Mouse (Mus musculus) gastrocnemius, postnatal 36 days (tissue): ENCODE measurements at regions not wholly inside any gene's neighbourhood (a gene's known extent, or its start where the extent isn't known, plus 50 kb on each side); places are given as distances from the start of the nearest gene placed in this dataset.

Experiments used
- DNase-seq, 2 experiments: peaks; one replicate each; pipeline ENCODE4 v3.0.0; 2022
- intact Hi-C: fragments of 180-260 bp; cut with DNase I; formaldehyde crosslinking; loops from one replicate; pipeline ENCODE4 v1.15.1; 2025

DNA sequence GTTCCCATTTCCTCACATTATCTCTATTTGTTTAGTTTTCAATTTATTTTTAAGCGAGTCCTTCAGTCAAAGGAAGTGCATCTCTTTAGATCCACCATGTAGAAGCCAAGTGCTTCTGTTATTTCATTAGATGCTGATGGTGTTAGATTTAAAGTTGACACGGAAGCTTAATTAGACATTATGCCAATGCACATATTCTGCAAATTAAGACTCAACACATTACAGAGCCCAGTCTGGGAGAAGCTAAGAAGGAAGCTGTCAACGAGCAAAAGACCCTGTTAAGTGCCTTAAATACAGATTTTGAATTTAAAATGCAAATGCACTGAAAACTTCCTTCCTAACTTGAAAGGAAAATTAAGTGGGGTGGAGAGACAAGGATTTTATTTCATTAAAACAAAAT is 461.6 kb downstream of the Nuf2 start:
- intact Hi-C loops: no loop called here

GRCm38 (mm10) chr1:169066795-169067194 is 464.5 kb downstream of the Nuf2 start:
- intact Hi-C loops: no loop called here
- no peak for DNase-seq

More for the DNA sequence above, 461.6 kb downstream of the Nuf2 start:
- no peak for DNase-seq

DNA sequence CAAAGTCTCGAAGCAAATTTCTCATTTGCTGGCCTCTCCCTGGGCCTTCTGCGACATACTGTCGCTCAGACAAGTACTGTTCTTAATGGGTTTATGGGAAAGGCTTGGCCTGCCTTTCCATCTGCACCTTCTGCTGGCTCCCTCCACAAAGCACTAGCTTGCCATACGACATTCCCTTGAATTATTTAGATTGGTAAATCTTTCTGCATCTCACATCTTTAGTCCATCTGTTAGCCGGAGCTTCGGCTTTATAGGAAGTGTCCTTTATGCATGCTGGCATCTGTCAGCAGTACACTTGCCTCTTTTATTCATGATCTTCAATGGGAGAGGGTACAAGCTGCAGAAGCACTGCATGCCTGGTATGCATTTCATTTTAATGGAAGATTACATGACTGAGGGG is 470.6 kb downstream of the Nuf2 start:
- no peak for DNase-seq
- intact Hi-C loops: no loop called here

DNA sequence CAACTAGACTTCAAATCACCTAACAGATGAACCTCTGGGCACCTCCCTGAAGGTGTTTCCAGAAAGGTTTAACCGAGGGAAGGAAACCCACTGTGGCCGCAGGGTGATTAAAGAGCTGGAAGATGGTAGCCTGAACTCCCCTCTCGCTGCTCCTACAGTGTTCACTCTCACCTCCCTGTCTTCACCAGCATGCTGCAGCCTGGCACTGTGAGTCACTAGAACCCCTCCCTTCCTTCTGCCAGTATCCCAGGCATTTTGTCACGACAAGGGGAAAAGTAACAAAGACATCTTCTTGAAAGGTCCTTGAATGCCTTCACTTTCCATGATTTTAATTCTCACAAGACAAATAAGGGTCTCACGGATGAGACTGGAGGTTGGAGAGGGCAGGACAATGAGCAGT is 471.1 kb downstream of the Nuf2 start:
- intact Hi-C loops: no loop called here
- DNase-seq: no peak

DNA sequence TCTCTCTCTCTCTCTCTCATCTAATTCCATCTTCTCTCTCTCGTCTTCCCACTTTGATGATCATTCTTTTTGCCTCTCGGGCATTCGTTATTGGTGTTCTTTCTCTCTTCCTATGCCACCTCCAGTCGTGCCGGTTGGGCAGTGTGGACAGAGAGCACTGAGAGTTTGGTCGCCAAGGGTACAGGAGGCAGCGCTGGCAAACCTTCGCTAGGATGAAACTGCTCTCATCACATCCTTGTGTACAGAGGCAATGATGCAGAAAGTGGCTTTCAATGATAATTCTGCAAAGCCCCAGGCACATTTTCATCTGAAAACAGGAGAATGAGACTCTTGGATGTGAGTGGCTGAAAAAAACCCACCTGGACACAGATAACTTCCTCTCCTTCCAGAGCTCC is 479.4 kb downstream of the Nuf2 start:
- DNase-seq: no peak
- intact Hi-C loops: no loop called here

GRCm38 (mm10) chr1:169051085-169051862 is 480.0 kb downstream of the Nuf2 start:
- intact Hi-C loops: no loop called here
- DNase-seq: no peak

DNA sequence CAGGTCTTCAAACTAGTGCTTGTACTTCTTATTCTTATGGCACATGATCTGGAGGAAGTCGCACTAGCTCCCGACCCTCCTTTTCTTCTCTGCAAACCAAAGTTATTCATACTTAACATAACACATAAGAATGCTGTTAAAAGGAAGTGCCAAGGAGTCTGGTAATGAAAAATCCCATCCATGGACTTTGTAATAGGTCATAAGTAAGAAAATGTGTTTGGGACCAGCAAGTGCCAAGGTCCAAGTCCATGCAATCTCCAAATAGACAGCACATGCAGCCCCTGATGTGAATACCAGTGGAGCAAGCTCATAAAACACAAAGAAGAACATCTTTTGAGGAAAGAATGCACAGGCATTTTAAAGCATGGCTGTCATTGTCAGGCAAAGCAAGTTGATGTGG is 481.4 kb downstream of the Nuf2 start:
- intact Hi-C loops: no loop called here
- DNase-seq: no peak

DNA sequence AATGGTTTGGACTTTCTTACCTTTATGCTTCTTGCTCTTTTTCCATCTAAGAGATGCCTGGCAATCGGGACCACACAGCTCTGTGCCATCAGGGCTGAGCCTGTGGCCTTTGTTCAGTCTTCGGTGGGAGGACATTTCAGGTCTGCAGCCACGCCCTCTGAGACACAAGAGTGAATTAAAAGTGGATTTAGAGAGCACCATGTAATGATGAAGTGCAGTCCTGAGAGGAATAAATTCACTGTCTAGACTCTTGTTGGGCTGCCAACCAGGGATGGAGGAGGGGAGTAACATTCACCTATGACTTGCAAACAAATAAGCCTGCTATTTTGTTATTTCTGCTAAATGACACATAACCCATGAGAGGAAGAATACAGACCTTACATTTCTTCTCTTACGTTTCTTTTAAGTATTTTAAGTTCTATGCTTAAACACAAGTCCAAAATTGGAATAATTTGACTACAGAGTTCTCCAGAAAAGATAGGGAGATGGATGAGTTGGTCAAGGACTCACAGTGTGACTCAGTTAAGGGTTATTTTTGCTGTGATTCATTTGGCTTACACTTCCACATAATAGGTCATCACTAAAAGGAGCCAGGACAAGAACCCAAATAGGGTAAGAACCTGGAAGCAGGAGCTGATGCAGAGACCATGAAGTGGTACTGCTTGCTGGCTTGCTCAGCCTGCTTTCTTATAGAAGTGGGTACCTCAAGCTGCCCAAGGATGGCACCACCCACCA is 484.3 kb downstream of the Nuf2 start:
- DNase-seq: no peak
- intact Hi-C loops: no loop called here

DNA sequence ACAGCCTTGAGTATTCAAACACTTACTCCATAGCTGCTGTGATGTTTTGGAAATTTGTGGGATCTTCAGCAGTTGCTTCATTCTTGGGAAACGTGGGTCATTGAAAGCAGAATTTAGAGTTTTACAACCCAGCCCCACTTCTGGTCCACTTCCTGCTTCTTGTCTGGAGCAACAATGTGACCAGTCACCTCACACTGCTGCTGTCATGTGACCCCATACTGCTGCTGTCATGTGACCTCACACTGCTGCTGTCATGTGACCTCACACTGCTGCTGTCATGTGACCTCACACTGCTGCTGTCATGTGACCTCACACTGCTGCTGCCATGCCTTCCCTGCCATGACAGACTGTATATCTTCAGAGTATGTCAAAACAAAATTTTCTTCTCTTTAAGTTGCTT is 497.7 kb downstream of the Nuf2 start:
- intact Hi-C loops: no loop called here
- no peak for DNase-seq

GRCm38 (mm10) chr1:169031849-169032542 is 499.3 kb downstream of the Nuf2 start:
- intact Hi-C loops: no loop called here
- DNase-seq: no peak

DNA sequence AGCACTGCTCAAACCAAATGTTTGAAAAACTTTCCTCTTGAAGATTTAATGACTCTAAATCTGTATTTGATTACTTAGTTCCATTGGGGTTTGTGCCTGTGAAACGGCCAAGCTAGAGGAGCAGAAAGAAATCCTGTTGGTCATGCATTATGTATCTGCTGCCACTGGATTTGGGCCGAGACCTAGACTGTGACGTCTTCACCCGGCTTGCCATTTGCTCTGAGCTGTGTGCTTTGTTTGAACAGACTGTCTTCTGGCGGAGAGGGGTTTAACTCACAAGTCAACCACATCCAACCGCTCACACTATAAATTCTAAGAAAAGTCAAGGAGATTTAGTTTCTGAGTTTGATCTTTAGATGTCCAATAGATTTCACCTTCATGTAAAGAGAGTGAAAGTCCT is 503.6 kb downstream of the Nuf2 start:
- intact Hi-C loops: no loop called here
- peak; percentile 21 to 23 for DNase-seq

DNA sequence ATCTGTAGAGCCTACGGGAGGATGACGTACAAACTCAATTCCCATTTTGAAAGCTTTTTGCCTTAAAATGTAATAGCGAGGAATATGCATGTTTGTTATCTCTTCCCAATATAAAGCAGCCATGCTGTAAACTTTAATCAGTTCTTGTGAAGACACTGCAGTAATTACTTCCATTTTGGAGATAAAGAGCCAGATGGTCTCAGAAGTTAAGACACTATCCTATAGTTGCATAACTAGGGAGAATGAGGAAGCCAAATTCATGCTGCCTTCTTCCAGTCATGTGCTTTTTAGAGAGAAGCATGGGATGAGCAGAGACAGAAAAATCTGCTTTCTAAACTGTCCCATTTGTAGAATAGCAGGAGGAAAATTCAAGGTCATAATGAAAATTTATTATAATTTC is 504.0 kb downstream of the Nuf2 start:
- intact Hi-C loops: no loop called here

DNA sequence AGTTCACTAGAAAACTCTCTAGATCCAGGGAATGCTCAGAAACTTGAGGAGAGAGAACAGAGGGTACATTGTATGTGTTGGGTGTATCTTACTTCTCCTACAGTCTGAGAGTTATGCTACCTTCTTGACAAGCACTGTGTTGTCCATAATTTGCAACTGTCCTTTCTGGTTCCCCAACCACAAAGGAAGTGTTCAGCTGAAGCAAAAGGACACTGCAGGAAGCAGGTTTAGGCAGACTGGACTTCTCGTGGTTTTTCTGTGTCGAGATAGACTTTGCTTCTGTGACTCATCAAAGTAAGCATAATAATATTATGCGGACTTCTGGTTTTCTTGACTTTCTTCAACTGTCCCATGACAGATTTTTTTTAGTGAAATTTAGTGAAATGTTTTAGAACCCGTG is 506.7 kb downstream of the Nuf2 start:
- intact Hi-C loops: no loop called here
- DNase-seq: no peak

More for the DNA sequence above, 504.0 kb downstream of the Nuf2 start:
- DNase-seq: no peak

DNA sequence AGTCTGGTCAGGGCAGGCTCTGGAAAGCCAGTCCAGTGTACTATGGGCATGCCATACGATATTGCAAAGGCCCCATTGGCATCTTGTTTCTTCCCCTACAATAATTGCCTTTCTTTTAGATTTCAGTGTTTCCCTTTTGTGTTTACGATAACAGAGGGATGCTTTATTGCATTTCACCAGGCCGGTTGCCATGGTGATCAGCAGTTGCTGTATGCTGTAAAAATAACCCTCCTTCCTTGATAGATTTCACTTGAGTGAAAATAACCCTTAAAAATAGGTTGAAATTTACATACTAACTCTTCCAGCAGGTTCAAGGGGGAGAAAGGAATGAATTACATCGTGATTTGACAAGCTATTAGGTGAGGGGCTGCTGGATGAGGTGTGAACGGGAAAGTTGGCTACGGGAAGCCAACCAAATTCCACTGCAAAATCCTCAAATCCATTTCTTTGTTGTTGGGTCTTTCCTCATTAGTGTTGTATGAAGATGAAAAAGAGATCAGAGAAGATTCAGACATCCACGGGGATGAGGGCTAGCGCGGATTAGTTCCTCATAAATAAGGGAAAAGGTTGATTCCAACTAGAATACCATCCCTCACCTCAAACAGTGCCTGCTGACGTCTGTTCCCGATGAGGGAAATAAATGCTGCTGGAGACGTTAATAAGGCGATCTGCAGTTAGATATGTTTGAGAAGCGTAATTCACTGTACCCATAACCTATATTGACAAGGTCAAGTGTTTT is 539.6 kb downstream of the Nuf2 start:
- intact Hi-C loops: loop anchor here (2.0 kb wide), 1 partner anchor 15 kb away; no protein-coding TSS in a partner anchor
- DNase-seq: no peak

DNA sequence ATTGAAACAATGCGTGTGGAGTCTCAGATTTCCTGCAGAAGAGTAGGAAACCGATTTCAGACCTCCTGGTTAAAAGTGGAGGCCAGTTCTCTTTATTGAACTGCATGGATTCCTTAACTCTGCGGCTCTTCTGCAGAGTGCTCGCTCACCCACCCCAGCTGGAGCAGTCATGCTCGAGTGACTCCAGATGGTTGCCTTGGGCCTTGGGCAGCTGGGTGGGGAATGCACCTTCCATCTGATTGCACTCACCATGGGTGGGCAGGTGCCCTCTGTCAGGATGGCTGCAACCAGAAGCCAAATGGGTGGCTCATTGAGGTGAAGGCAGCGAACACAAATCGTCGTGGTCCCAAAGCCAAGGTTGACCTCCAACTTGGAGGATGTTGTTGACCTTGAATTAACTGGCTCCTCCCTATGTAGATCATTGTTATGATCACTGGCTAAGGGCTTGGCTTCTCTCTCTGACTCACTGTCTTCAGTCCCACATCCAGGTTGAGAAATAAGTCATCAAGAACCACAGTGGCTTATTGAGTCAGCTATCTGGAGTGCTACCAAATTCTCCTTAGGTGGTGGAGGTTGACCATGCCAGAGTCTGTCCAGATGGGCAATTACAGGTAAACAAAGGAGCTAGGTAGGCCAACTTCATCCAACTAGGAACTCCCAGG is 543.1 kb upstream of the Pbx1 start:
- intact Hi-C loops: no loop called here
- DNase-seq: no peak

GRCm38 (mm10) chr1:168969402-168969801 is 537.3 kb upstream of the Pbx1 start:
- intact Hi-C loops: no loop called here

GRCm38 (mm10) chr1:168967334-168967733 is 535.3 kb upstream of the Pbx1 start:
- intact Hi-C loops: no loop called here
- no peak for DNase-seq

More at GRCm38 (mm10) chr1:168969402-168969801, 537.3 kb upstream of the Pbx1 start:
- DNase-seq: no peak

DNA sequence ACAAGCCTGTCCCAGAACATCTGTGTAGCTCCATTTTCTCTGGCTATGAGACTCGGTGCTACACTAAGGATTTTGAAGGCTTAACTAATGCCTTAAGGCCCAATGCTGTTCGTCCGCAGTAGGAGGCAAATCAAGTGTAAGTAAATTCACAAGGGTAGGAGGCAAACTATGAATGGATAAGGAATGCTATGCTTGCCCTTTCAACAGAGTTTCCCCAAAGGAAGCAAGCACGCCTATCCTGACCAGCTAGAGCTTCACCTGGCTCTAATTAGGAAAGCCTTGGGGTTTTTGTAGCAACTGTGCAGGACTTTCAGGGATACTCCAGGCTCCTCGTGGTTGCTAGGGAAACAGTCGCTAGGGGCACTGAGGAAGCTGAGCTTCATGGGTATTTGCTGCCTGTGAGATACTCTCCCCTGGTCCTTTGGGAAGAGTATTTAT is 532.4 kb upstream of the Pbx1 start:
- intact Hi-C loops: no loop called here
- DNase-seq: no peak

- intact Hi-C loops: no loop called here
- DNase-seq: no peak
These were observed 518.9 kb upstream of the Pbx1 start for GRCm38 (mm10) chr1:168950947-168951346.
